In genomic region chr8:120040861-120041260, GRCm38 (mm10) we compare ENCODE assay signal across 8 mouse cellular contexts. TPM values are rescaled to one million over a fixed set of nuclear protein-coding genes. Genes with fewer than 3 reads are reported as not detected.
DNase-seq lines count a peak whose midpoint lies in the region; ATAC-seq and TF ChIP-seq lines count a peak whose summit lies in the region.

No protein-coding gene starts in this region.

- H3K9ac ChIP-seq in heart, postnatal 0 days (replicated peaks; ENCODE audit: low read depth, low read length), result no peak overlapping the region
- H3K9ac ChIP-seq in liver, embryonic 12.5 days, result no peak overlapping the region

- H3K36me3 ChIP-seq in heart, postnatal 0 days (replicated peaks; ENCODE audit: control insufficient read depth, insufficient read depth, low read length), result no peaks in the 10 kb centered on the region
- H3K36me3 ChIP-seq in liver, embryonic 12.5 days, result no peaks in the 10 kb centered on the region

- no peak overlapping the region for H3K4me2 ChIP-seq in heart, postnatal 0 days (ENCODE audit: low read depth, low read length)
- H3K4me2 ChIP-seq in liver, embryonic 12.5 days, result no peak overlapping the region

- no peak overlapping the region for H3K4me3 ChIP-seq in heart, postnatal 0 days (ENCODE audit: low read depth, low read length)
- no peak overlapping the region for H3K4me3 ChIP-seq in liver, embryonic 12.5 days

- 0 out of 2 replicates have a peak, but pooled peaks have one; percentile 2 for TF ChIP-seq CTCF in heart, postnatal 0 days (IDR thresholded peaks at IDR 0.05; ENCODE audit: low read depth)

- 0% methylated on average over 1 of the region's 1 CpGs for WGBS in heart, postnatal 0 days
- 15% methylated on average over 1 of the region's 1 CpGs for WGBS in liver, embryonic 12.5 days (ENCODE audit: insufficient replicate concordance)

- peaks cover 11% of the 10 kb centered on the region for H3K27me3 ChIP-seq in heart, postnatal 0 days (ENCODE audit: control insufficient read depth, insufficient read depth, low read length)
- H3K27me3 ChIP-seq in liver, embryonic 12.5 days (replicated peaks), result 0 out of 2 replicates have a peak, but pooled peaks cover 6% of the 10 kb centered on the region

- DNase-seq in 3134 (ENCODE audit: extremely low read depth, insufficient read length, low spot score) (peak; percentile 34), 416B (ENCODE audit: low read depth) (peak; percentile 93)
- peak; percentile 70 for DNase-seq in heart, postnatal 0 days (ENCODE audit: low spot score)
- peak; percentile 32 for DNase-seq in right cerebral cortex, postnatal 25 days
- no peak for DNase-seq in testis, postnatal 10 days (ENCODE audit: low spot score)
- DNase-seq in testis, postnatal 14 days (ENCODE audit: low spot score), result no peak
- DNase-seq in urinary bladder, adult 2 months (ENCODE audit: low spot score), result no peak

- no peaks in the 10 kb centered on the region for H3K9me3 ChIP-seq in heart, postnatal 0 days (replicated peaks; ENCODE audit: control insufficient read depth, low read length)
- no peaks in the 10 kb centered on the region for H3K9me3 ChIP-seq in liver, embryonic 12.5 days (replicated peaks)

- peaks cover 22% of the 10 kb centered on the region for H3K4me1 ChIP-seq in heart, postnatal 0 days (ENCODE audit: control insufficient read depth, insufficient read depth)
- H3K4me1 ChIP-seq in liver, embryonic 12.5 days, result 0 out of 2 replicates have a peak, but pooled peaks cover 19% of the 10 kb centered on the region

- peak overlapping the region; percentile 31 for H3K27ac ChIP-seq in heart, postnatal 0 days (ENCODE audit: low read depth)
- H3K27ac ChIP-seq in liver, embryonic 12.5 days, result peak overlapping the region; percentile 36; the same call in 1 of the 2 replicates

- ATAC-seq in heart, postnatal 0 days (ENCODE audit: insufficient read depth, low read depth), result peak; percentile 59
- 0 out of 2 replicates have a peak, but pooled peaks have one; percentile 23 for ATAC-seq in liver, embryonic 12.5 days

- 0 out of 2 replicates have a peak, but pooled peaks have one; percentile 53 for TF ChIP-seq EP300 in heart, postnatal 0 days (IDR thresholded peaks at IDR 0.05; ENCODE audit: low read depth)

RNA-seq across cellular contexts. Expression of gene Crispld2, which starts 48.6 kb away (rescaled TPM):
- total RNA-seq in heart, postnatal 0 days (2014; rRNA removed; ENCODE audit: low replicate concordance), result 5.4 and 15.5 TPM in 2 replicates
- 2.5 and 2.6 TPM in 2 replicates for polyA plus RNA-seq in heart, postnatal 0 days (2015; fragmentation: Nextera tagmentation; extraction: Ambion mirVana)
- polyA plus RNA-seq in liver, embryonic 12.5 days (2016; fragmentation: Nextera tagmentation; extraction: Ambion mirVana), result 1.7 and 2.1 TPM in 2 replicates
- polyA plus RNA-seq in urinary bladder, adult 2 months (2012; rRNA removed), result 152 and 193 TPM in 2 replicates

Comparison
In these comparisons a context has a peak if more than half of its experiments do, and no peak if none do; other contexts are left out.
1. DNase-seq: peak in 3134 (single experiment), 416B (single experiment), heart, postnatal 0 days (single experiment) and right cerebral cortex, postnatal 25 days (single experiment); none in testis, postnatal 10 days (single experiment), testis, postnatal 14 days (single experiment) and urinary bladder, adult 2 months (single experiment).
2. RNA of gene Crispld2, which starts 48.6 kb away (polyA plus RNA-seq): 152 to 193 TPM in urinary bladder, adult 2 months; 2.5 to 2.6 TPM in heart, postnatal 0 days and 1.7 to 2.1 TPM in liver, embryonic 12.5 days; every median in the first group is over 10 times any median in the second.